Mouse (Mus musculus): ENCODE data around the gene Rbbp4.

DNA sequence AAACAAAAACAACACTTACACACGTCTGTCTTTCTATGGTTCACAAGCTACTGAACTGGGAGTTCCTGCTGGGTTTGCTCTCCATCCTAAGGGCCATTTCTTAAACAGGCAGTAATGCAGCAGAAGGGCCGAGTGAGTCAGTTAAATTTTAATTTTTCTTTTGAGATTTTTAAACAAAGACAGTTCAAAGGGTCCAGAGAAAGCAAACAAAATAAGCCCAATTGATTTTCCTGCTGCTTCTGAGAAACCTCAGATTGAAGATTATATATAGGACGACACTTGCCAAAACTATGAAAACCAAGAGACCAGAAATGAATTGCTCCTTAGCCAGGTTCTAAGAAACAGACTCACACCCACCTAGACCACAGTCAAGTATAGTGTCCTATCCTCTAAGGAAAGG is 21.3 kb downstream of the Rbbp4 start:
- TF ChIP-seq CTCF (IDR thresholded peaks at IDR 0.05; ENCODE audit: low read depth, low read length) (no peak), POLR2A (IDR thresholded peaks at IDR 0.05; ENCODE audit: insufficient read depth, low read length) (no peak)
